Mouse (Mus musculus) embryonic facial prominence, embryonic 11.5 days (tissue): ENCODE results near the gene Brd4. TPM values are rescaled to one million over a fixed set of nuclear protein-coding genes. Genes with fewer than 3 reads are reported as not detected.
"Not testable (repeated sequence)": the region's sequence is repeated elsewhere in the genome, so short reads cannot be mapped to it uniquely, and the experiment has no call there.

Source experiments
- ATAC-seq: fragments of 200-750 bp; cut with Nextera tagmentation; replicated peaks from 2 replicates; pipeline ENCODE4 v1.8.0; 2017; ENCODE audit warnings: low read depth; ENCODE audit not compliant: insufficient number of reproducible peaks, low FRiP score, low TSS enrichment
- DNase-seq: peaks from one replicate; pipeline ENCODE4 v3.0.0-alpha.2; 2015; ENCODE audit warnings: low spot score
- H3K27ac ChIP-seq: fragments of 300-500 bp; sonication (generic); replicated peaks from 2 replicates; pipeline ENCODE4 v1.5.1; 2014; ENCODE audit warnings: mild to moderate bottlenecking, low read depth, low read length, control low read depth
- H3K27me3 ChIP-seq: fragments of 300-500 bp; sonication (generic); 2 replicates; pipeline ENCODE4 v1.6.1; 2014; ENCODE audit warnings: mild to moderate bottlenecking, low read length, moderate library complexity, mixed read lengths; ENCODE audit not compliant: control insufficient read depth, insufficient read depth
- H3K36me3 ChIP-seq: fragments of 300-500 bp; sonication (generic); replicated peaks from 2 replicates; pipeline ENCODE4 v1.6.1; 2014; ENCODE audit warnings: low read depth, mild to moderate bottlenecking, low read length, moderate library complexity, mixed read lengths; ENCODE audit not compliant: control insufficient read depth, insufficient read depth
- H3K4me1 ChIP-seq: fragments of 300-500 bp; sonication (generic); 2 replicates; pipeline ENCODE4 v1.6.1; 2014; ENCODE audit warnings: low read length, mixed read lengths; ENCODE audit not compliant: control insufficient read depth, insufficient read depth
- H3K4me2 ChIP-seq: fragments of 300-500 bp; sonication (generic); 2 replicates; pipeline ENCODE4 v1.6.1; 2014; ENCODE audit warnings: low read depth, mild to moderate bottlenecking, control low read depth, low read length, moderate library complexity
- H3K4me3 ChIP-seq: fragments of 300-500 bp; sonication (generic); 2 replicates; pipeline ENCODE4 v1.5.1; 2014; ENCODE audit warnings: low read depth, low read length, control low read depth
- H3K9ac ChIP-seq: fragments of 300-500 bp; sonication (generic); replicated peaks from 2 replicates; pipeline ENCODE4 v1.6.1; 2014; ENCODE audit warnings: mild to moderate bottlenecking, control low read depth, low read length
- H3K9me3 ChIP-seq: fragments of 300-500 bp; sonication (generic); replicated peaks from 2 replicates; pipeline ENCODE4 v1.6.1; 2016; ENCODE audit warnings: mild to moderate bottlenecking, low read length, inconsistent platforms, mixed read lengths; ENCODE audit not compliant: control insufficient read depth
- WGBS: fragments of 180-500 bp; shearing (Covaris S2); extraction: QIAGEN DNeasy Blood & Tissue Kit; methylation state at CpG from one replicate; pipeline ENCODE4 v1.1.7; 2014; 5-methylcytosine and 5-hydroxymethylcytosine counted together
- polyA plus RNA-seq: library from polyadenylated mRNA; unstranded; fragments of >200 nt; fragmentation: Nextera tagmentation; extraction: Ambion mirVana; gene quantifications from 2 replicates; pipeline ENCODE4 v1.2.1, GENCODE M21; 2014

Brd4 gene
- polyA plus RNA-seq, 1 experiment from 2014 or later = 81.5 TPM

GRCm38 (mm10) chr17:32215587-32215986 is 68.9 kb downstream of the Brd4 start:
- H3K36me3 ChIP-seq = not testable (repeated sequence)

GRCm38 (mm10) chr17:32211554-32211953 is 73.0 kb downstream of the Brd4 start:
- not testable (repeated sequence) for ATAC-seq, H3K9ac ChIP-seq, H3K9me3 ChIP-seq, H3K4me3 ChIP-seq, H3K4me1 ChIP-seq, H3K4me2 ChIP-seq, H3K27me3 ChIP-seq, H3K27ac ChIP-seq, H3K36me3 ChIP-seq, DNase-seq
- 87% methylated on average over 6 of the region's 6 CpGs for WGBS

More at GRCm38 (mm10) chr17:32215587-32215986, 68.9 kb downstream of the Brd4 start:
- not testable (repeated sequence) for H3K27me3 ChIP-seq, H3K9ac ChIP-seq, H3K9me3 ChIP-seq, ATAC-seq, H3K27ac ChIP-seq, DNase-seq, H3K4me2 ChIP-seq, H3K4me1 ChIP-seq, H3K4me3 ChIP-seq
- WGBS = 72% methylated on average over 4 of the region's 4 CpGs

GRCm38 (mm10) chr17:32209752-32210151 is 74.8 kb downstream of the Brd4 start:
- ATAC-seq (no peak; the same call in 1 of the 2 replicates), DNase-seq (peak; percentile 72)
- Histone ChIP-seq H3K27ac (no peak overlapping the region), H3K9ac (no peak overlapping the region), H3K4me1 (no peaks in the 10 kb centered on the region), H3K9me3 (no peaks in the 10 kb centered on the region), H3K36me3 (peaks cover 10% of the 10 kb centered on the region), H3K27me3 (no peaks in the 10 kb centered on the region), H3K4me2 (no peak overlapping the region), H3K4me3 (no peak overlapping the region)
- 63% methylated on average over 3 of the region's 3 CpGs for WGBS

GRCm38 (mm10) chr17:32209144-32209543 is 75.4 kb downstream of the Brd4 start:
- peaks cover 8% of the 10 kb centered on the region for H3K36me3 ChIP-seq
- H3K9ac ChIP-seq = no peak overlapping the region
- H3K4me3 ChIP-seq = no peak overlapping the region
- WGBS = 55% methylated on average over 6 of the region's 6 CpGs
- no peak overlapping the region for H3K27ac ChIP-seq
- DNase-seq (peak; percentile 61), ATAC-seq (no peak)
- no peak overlapping the region for H3K4me2 ChIP-seq
- H3K27me3 ChIP-seq = no peaks in the 10 kb centered on the region
- no peaks in the 10 kb centered on the region for H3K9me3 ChIP-seq
- H3K4me1 ChIP-seq = no peaks in the 10 kb centered on the region

- no peak overlapping the region for H3K4me3 ChIP-seq
- no peak overlapping the region for H3K9ac ChIP-seq
- peaks cover 12% of the 10 kb centered on the region for H3K36me3 ChIP-seq
- no peaks in the 10 kb centered on the region for H3K27me3 ChIP-seq
- no peak overlapping the region for H3K27ac ChIP-seq
- no peaks in the 10 kb centered on the region for H3K9me3 ChIP-seq
- no peak overlapping the region for H3K4me2 ChIP-seq
- ATAC-seq (no peak), DNase-seq (no peak)
- no peaks in the 10 kb centered on the region for H3K4me1 ChIP-seq
- WGBS = 73% methylated on average over 5 of the region's 5 CpGs
These were observed 76.8 kb downstream of the Brd4 start for GRCm38 (mm10) chr17:32207586-32208245.

- H3K9me3 ChIP-seq = no peaks in the 10 kb centered on the region
- ATAC-seq = no peak
- no peak overlapping the region for H3K27ac ChIP-seq
- H3K4me2 ChIP-seq = no peak overlapping the region
- H3K4me3 ChIP-seq = no peak overlapping the region
- peaks cover 16% of the 10 kb centered on the region for H3K36me3 ChIP-seq
- no peak overlapping the region for H3K9ac ChIP-seq
- 89% methylated on average over 3 of the region's 3 CpGs for WGBS
- H3K4me1 ChIP-seq = no peaks in the 10 kb centered on the region
- DNase-seq = no peak
- H3K27me3 ChIP-seq = no peaks in the 10 kb centered on the region
These were observed 79.2 kb downstream of the Brd4 start for GRCm38 (mm10) chr17:32205345-32205744.

- Histone ChIP-seq H3K36me3 (peaks cover 31% of the 10 kb centered on the region), H3K4me3 (no peak overlapping the region), H3K4me1 (no peaks in the 10 kb centered on the region), H3K9ac (no peak overlapping the region), H3K4me2 (no peak overlapping the region), H3K27ac (no peak overlapping the region), H3K9me3 (no peaks in the 10 kb centered on the region), H3K27me3 (no peaks in the 10 kb centered on the region)
- ATAC-seq = no peak
- 92% methylated on average over 3 of the region's 3 CpGs for WGBS
- no peak for DNase-seq
These were observed 81.5 kb downstream of the Brd4 start for GRCm38 (mm10) chr17:32202972-32203371.

- H3K27me3 ChIP-seq = no peaks in the 10 kb centered on the region
- H3K27ac ChIP-seq = no peak overlapping the region
- ATAC-seq (no peak), DNase-seq (no peak)
- H3K4me3 ChIP-seq = no peak overlapping the region
- no peak overlapping the region for H3K4me2 ChIP-seq
- peaks cover 33% of the 10 kb centered on the region for H3K36me3 ChIP-seq
- no peaks in the 10 kb centered on the region for H3K9me3 ChIP-seq
- no peaks in the 10 kb centered on the region for H3K4me1 ChIP-seq
- no peak overlapping the region for H3K9ac ChIP-seq
- WGBS = 90% methylated on average over 5 of the region's 5 CpGs
These were observed 83.4 kb downstream of the Brd4 start for GRCm38 (mm10) chr17:32201086-32201485.
